Mouse (Mus musculus): ENCODE data around the gene 0610012G03Rik. TPM values are rescaled to one million over a fixed set of nuclear protein-coding genes. Genes with fewer than 3 reads are reported as not detected.

The 0610012G03Rik gene
- total RNA-seq, 2 experiments from 2014 or later, result 41.2 to 47.7 TPM

Small RNAs within 50 kb of the gene (microRNA-seq; reads per million reads assigned to microRNA genes)
- 0 reads per million in 2 experiments for gene Gm26269

Other genes with a start within 250 kb of the 0610012G03Rik start
- gene Meltf, start 69.7 kb downstream of the 0610012G03Rik start, total RNA-seq (2021), result under 1 TPM in 1 of 2 experiments, not detected in 1; 0.05 TPM
- gene Pigz, start 14.6 kb downstream of the 0610012G03Rik start, total RNA-seq (2021), result 1 to 10 TPM; 5.9 to 7.5 TPM
- 10 to 100 TPM; 18.7 to 23.6 TPM for gene Ncbp2, start within 50 bp of the 0610012G03Rik start, total RNA-seq (2021)
- gene Senp5, start 54.8 kb upstream of the 0610012G03Rik start, total RNA-seq (2021), result 10 to 100 TPM; 13.8 to 17.0 TPM
- gene Pak2, start 130.8 kb upstream of the 0610012G03Rik start, total RNA-seq (2021), result 10 to 100 TPM; 22.7 to 26.7 TPM
- 10 to 100 TPM; 15.9 to 16.1 TPM for gene Pigx, start 151.2 kb upstream of the 0610012G03Rik start, total RNA-seq (2021)
- gene Cep19, start 151.3 kb upstream of the 0610012G03Rik start, total RNA-seq (2021), result 1 to 10 TPM; 6.3 to 7.3 TPM
- gene Nrros, start 217.1 kb upstream of the 0610012G03Rik start, total RNA-seq (2021), result 1 to 10 TPM; 7.4 to 9.0 TPM
- gene Bex6, start 231.3 kb upstream of the 0610012G03Rik start, total RNA-seq (2021), result under 1 TPM in 1 of 2 experiments, not detected in 1; 0.47 TPM